Mouse (Mus musculus): ENCODE results near the gene Ecel1. TPM values are rescaled to one million over a fixed set of nuclear protein-coding genes. Genes with fewer than 3 reads are reported as not detected.

The Ecel1 gene
- polyA plus RNA-seq, 1 experiment from 2014 or later, result 3.0 TPM

- 63% methylated on average over 1 of the region's 1 CpGs for WGBS
- H3K4me2 ChIP-seq (ENCODE audit: low read depth, low read length), result no peak overlapping the region
- no peaks in the 10 kb centered on the region for H3K4me1 ChIP-seq (ENCODE audit: control insufficient read depth, insufficient read depth, low read length)
- H3K4me3 ChIP-seq (ENCODE audit: low read depth, low read length), result no peak overlapping the region
- DNase-seq (ENCODE audit: low spot score) (no peak), ATAC-seq (ENCODE audit: low read depth) (no peak)
- no peak overlapping the region for H3K9ac ChIP-seq (ENCODE audit: low read depth, low read length)
- H3K9me3 ChIP-seq (ENCODE audit: control insufficient read depth, low read length), result no peaks in the 10 kb centered on the region
- no peaks in the 10 kb centered on the region for H3K27me3 ChIP-seq (replicated peaks; ENCODE audit: control insufficient read depth, insufficient read depth, low read length)
- H3K36me3 ChIP-seq (ENCODE audit: control insufficient read depth, insufficient read depth, low read length), result no peaks in the 10 kb centered on the region
- no peak overlapping the region for H3K27ac ChIP-seq (replicated peaks; ENCODE audit: low read depth, low read length)
Measured at GRCm38 (mm10) chr1:87103936-87104335, 52.4 kb downstream of the Ecel1 start.

- H3K27ac ChIP-seq (replicated peaks; ENCODE audit: low read depth, low read length), result no peak overlapping the region
- no peak for ATAC-seq (ENCODE audit: low read depth)
- H3K27me3 ChIP-seq (replicated peaks; ENCODE audit: control insufficient read depth, insufficient read depth, low read length), result no peaks in the 10 kb centered on the region
- no peak overlapping the region for H3K4me3 ChIP-seq (ENCODE audit: low read depth, low read length)
- H3K9ac ChIP-seq (ENCODE audit: low read depth, low read length), result no peak overlapping the region
- no peak overlapping the region for H3K4me2 ChIP-seq (ENCODE audit: low read depth, low read length)
- no peaks in the 10 kb centered on the region for H3K9me3 ChIP-seq (ENCODE audit: control insufficient read depth, low read length)
- no peak for DNase-seq (ENCODE audit: low spot score)
- no peaks in the 10 kb centered on the region for H3K36me3 ChIP-seq (ENCODE audit: control insufficient read depth, insufficient read depth, low read length)
- H3K4me1 ChIP-seq (ENCODE audit: control insufficient read depth, insufficient read depth, low read length), result peaks cover 2% of the 10 kb centered on the region; the same call in 1 of the 2 replicates
- WGBS, result 86% methylated on average over 3 of the region's 3 CpGs
Measured at GRCm38 (mm10) chr1:87102114-87102513, 54.2 kb downstream of the Ecel1 start.

- peaks cover 2% of the 10 kb centered on the region; the same call in 1 of the 2 replicates for H3K4me1 ChIP-seq (ENCODE audit: control insufficient read depth, insufficient read depth, low read length)
- WGBS, result 100% methylated on average over 1 of the region's 1 CpGs
- ATAC-seq (ENCODE audit: low read depth) (no peak), DNase-seq (ENCODE audit: low spot score) (no peak)
- no peak within 1 kb of the TSS for H3K27ac ChIP-seq (replicated peaks; ENCODE audit: low read depth, low read length)
- H3K9ac ChIP-seq (ENCODE audit: low read depth, low read length), result no peak within 1 kb of the TSS
- H3K27me3 ChIP-seq (replicated peaks; ENCODE audit: control insufficient read depth, insufficient read depth, low read length), result no peaks in the 10 kb centered on the region
- no peak within 1 kb of the TSS for H3K4me3 ChIP-seq (ENCODE audit: low read depth, low read length)
- H3K9me3 ChIP-seq (ENCODE audit: control insufficient read depth, low read length), result no peaks in the 10 kb centered on the region
- no peaks in the 10 kb centered on the region for H3K36me3 ChIP-seq (ENCODE audit: control insufficient read depth, insufficient read depth, low read length)
- H3K4me2 ChIP-seq (ENCODE audit: low read depth, low read length), result no peak within 1 kb of the TSS
Measured at GRCm38 (mm10) chr1:87101411-87101810, 54.9 kb downstream of the Ecel1 start, which contains the start of gene Alpi. Alpi (minus strand) TSS chr1:87101606.

DNA sequence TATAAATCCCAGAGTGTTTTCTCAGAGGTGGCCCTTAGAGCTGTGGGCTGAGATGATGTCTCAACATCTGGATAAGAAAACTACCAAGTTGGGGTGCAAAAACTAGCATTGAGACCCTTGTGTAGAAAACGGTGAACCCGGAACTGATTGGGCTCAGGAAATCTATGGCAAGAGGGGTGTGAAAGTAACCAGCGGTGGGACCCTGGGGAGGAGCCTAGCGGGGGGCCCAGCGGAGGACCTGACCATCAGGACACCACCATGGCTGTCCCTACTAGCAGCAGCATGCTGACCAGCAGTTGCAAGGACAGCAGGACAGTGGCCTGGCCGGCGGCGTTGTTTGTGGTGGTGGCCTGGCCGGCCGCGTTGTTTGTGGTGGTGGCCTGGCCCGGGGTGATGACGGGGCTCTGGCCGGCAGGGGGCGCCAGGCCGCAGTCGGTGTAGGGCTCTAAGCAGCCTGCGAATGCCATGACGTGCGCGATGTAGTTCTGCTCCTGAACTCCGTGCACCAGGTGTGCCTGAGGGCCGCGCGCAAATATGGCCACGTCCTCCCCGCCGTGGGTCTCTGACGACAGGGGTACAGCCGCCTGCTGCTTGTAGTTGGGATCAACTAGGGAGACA is 57.9 kb downstream of the Ecel1 start:
- Histone ChIP-seq H3K27ac (replicated peaks; ENCODE audit: low read depth, low read length) (no peak overlapping the region), H3K4me3 (ENCODE audit: low read depth, low read length) (no peak overlapping the region), H3K27me3 (replicated peaks; ENCODE audit: control insufficient read depth, insufficient read depth, low read length) (no peaks in the 10 kb centered on the region), H3K36me3 (ENCODE audit: control insufficient read depth, insufficient read depth, low read length) (no peaks in the 10 kb centered on the region), H3K9me3 (ENCODE audit: control insufficient read depth, low read length) (no peaks in the 10 kb centered on the region), H3K4me2 (ENCODE audit: low read depth, low read length) (peak overlapping the region; percentile 38), H3K4me1 (ENCODE audit: control insufficient read depth, insufficient read depth, low read length) (peaks cover 2% of the 10 kb centered on the region; the same call in 1 of the 2 replicates), H3K9ac (ENCODE audit: low read depth, low read length) (no peak overlapping the region)
- WGBS, result 17% methylated on average over 23 of the region's 30 CpGs
- peak; percentile 47 for DNase-seq (ENCODE audit: low spot score)
- ATAC-seq (ENCODE audit: low read depth), result peak; percentile 85

Other genes with a start within 250 kb of the Ecel1 start
- gene Alppl2, start 66.6 kb downstream of the Ecel1 start, polyA plus RNA-seq (2014; fragmentation: Nextera tagmentation; extraction: Ambion mirVana), result not detected in 2 replicates
- gene Alpi, start 54.9 kb downstream of the Ecel1 start, polyA plus RNA-seq (2014; fragmentation: Nextera tagmentation; extraction: Ambion mirVana), result not detected in 2 replicates
- 0.10 TPM in 1 of 2 replicates, not detected in the other for gene Akp3, start 31.5 kb downstream of the Ecel1 start, polyA plus RNA-seq (2014; fragmentation: Nextera tagmentation; extraction: Ambion mirVana)
- 0.93 and 1.5 TPM in 2 replicates for gene Prss56, start 26.8 kb upstream of the Ecel1 start, polyA plus RNA-seq (2014; fragmentation: Nextera tagmentation; extraction: Ambion mirVana)
- 11.5 and 12.5 TPM in 2 replicates for gene Chrnd, start 34.1 kb upstream of the Ecel1 start, polyA plus RNA-seq (2014; fragmentation: Nextera tagmentation; extraction: Ambion mirVana)
- 39.6 and 44.8 TPM in 2 replicates for gene Chrng, start 48.1 kb upstream of the Ecel1 start, polyA plus RNA-seq (2014; fragmentation: Nextera tagmentation; extraction: Ambion mirVana)
- gene Eif4e2, start 57.4 kb upstream of the Ecel1 start, polyA plus RNA-seq (2014; fragmentation: Nextera tagmentation; extraction: Ambion mirVana), result 133 and 136 TPM in 2 replicates
- gene Efhd1, start 107.8 kb upstream of the Ecel1 start, polyA plus RNA-seq (2014; fragmentation: Nextera tagmentation; extraction: Ambion mirVana), result 4.3 and 6.4 TPM in 2 replicates
- 41.6 and 46.8 TPM in 2 replicates for gene Gigyf2, start 170.5 kb upstream of the Ecel1 start, polyA plus RNA-seq (2014; fragmentation: Nextera tagmentation; extraction: Ambion mirVana)
- 3.4 and 5.2 TPM in 2 replicates for gene Kcnj13, start 238.2 kb upstream of the Ecel1 start, polyA plus RNA-seq (2014; fragmentation: Nextera tagmentation; extraction: Ambion mirVana)

Data from embryonic facial prominence, embryonic 14.5 days (tissue).